Mouse (Mus musculus) c-Kit-negative CD71-positive TER-119-positive erythroid progenitor cells, embryonic 14.5 days (primary cell): ENCODE data around the gene Hist1h4i.

ENCODE experiments used
- DNase-seq: peaks from one replicate; pipeline ENCODE4 v3.0.0-alpha.2; 2013; ENCODE audit warnings: low read depth, low spot score

Hist1h4i gene

GRCm38 (mm10) chr13:22008707-22009106 lies 32.5 kb downstream of the Hist1h4i start:
- no peak for DNase-seq

- DNase-seq = no peak
These were observed 33.3 kb downstream of the Hist1h4i start for GRCm38 (mm10) chr13:22007872-22008271.

GRCm38 (mm10) chr13:22007121-22007510 lies 34.0 kb downstream of the Hist1h4i start:
- no peak for DNase-seq

- no peak for DNase-seq
These were observed 34.6 kb downstream of the Hist1h4i start for GRCm38 (mm10) chr13:22006334-22007120.

GRCm38 (mm10) chr13:22005605-22006333 lies 35.4 kb downstream of the Hist1h4i start:
- no peak for DNase-seq

- DNase-seq = no peak
These were observed 39.3 kb downstream of the Hist1h4i start for GRCm38 (mm10) chr13:22001823-22002222.

GRCm38 (mm10) chr13:22001346-22001745 lies 39.8 kb downstream of the Hist1h4i start:
- no peak for DNase-seq

- DNase-seq = no peak
These were observed 42.0 kb downstream of the Hist1h4i start for GRCm38 (mm10) chr13:21999147-21999546.

- DNase-seq = no peak
These were observed 42.8 kb downstream of the Hist1h4i start for GRCm38 (mm10) chr13:21998412-21998811.

GRCm38 (mm10) chr13:21997821-21998220 lies 43.3 kb downstream of the Hist1h4i start:
- DNase-seq = no peak

GRCm38 (mm10) chr13:21997201-21997820 lies 43.9 kb downstream of the Hist1h4i start:
- no peak for DNase-seq

- DNase-seq = no peak
These were observed 44.3 kb downstream of the Hist1h4i start for GRCm38 (mm10) chr13:21996840-21997185.

- no peak for DNase-seq
These were observed 44.9 kb downstream of the Hist1h4i start for GRCm38 (mm10) chr13:21996101-21996839.

GRCm38 (mm10) chr13:21995331-21995914 lies 45.7 kb downstream of the Hist1h4i start:
- DNase-seq = no peak

GRCm38 (mm10) chr13:21994896-21995295 lies 46.3 kb downstream of the Hist1h4i start:
- no peak for DNase-seq

- DNase-seq = no peak
These were observed 47.0 kb downstream of the Hist1h4i start for GRCm38 (mm10) chr13:21993957-21994738.

GRCm38 (mm10) chr13:21992550-21992949 lies 48.6 kb downstream of the Hist1h4i start:
- DNase-seq = no peak
